Mouse (Mus musculus) megakaryocyte, embryonic 14.5 days (primary cell): ENCODE results near the gene Inpp5a.

ENCODE experiments used
- FLI1 ChIP-seq: IDR thresholded peaks from 2 replicates; pipeline ENCODE4 v1.6.1; 2012; ENCODE audit warnings: low read length, inconsistent platforms, mixed read lengths
- GATA1 ChIP-seq: IDR thresholded peaks from 3 replicates; pipeline ENCODE4 v1.6.1; 2012; ENCODE audit warnings: mixed read lengths, low read length, inconsistent platforms, borderline replicate concordance

DNA sequence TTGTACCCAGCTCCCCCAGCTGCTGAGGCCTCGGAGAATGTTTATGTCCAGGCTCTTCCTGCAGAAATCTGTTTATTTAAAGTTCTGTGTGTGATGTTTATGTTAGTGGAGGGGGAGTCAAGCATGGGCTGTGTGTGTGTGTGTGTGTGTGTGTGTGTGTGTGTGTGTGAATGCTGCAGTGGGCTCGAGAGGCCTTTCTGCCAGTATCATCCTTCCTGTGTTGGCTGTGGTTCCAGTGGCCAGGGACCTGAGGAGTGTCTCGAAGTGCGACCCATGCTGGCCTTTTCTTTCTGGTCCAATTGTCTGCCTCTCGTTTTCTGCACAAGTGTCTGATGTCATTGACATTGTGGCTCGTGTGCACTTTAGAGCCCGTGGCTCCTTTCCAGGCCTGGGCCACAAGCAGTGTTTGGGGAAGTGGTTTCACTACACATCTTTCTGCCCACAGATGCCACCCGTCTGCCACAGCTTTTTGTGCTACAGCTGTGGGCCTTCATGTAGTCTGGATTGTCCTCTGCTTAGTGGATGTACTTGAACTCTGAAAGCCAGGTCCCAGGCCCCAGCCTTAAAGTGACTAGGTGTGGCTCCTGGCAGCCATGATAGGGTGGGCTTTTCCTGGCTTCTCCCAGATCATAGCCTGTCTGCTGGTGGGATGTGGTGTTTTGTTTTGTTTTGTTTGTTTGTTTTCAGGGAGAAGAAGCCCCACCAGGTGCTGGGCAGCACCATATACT, 23.5 kb downstream of the Inpp5a start:
- TF ChIP-seq FLI1 (no peak), GATA1 (no peak)
